37 mouse cellular contexts compared by ENCODE assay signal in genomic region chr11:58262336-58262735, GRCm38 (mm10). TPM values are rescaled to one million over a fixed set of nuclear protein-coding genes. Genes with fewer than 3 reads are reported as not detected.
"Had no signal": no experiment of that assay in that cellular context is flagged by ENCODE, and none has a peak within 500 bp of the region (broad histone marks: within the 10 kb centered on the region; RNA-seq: fewer than 3 reads in every experiment).

No protein-coding gene starts in this region.

- H3K36me3 ChIP-seq: limb, embryonic 10.5 days; limb, embryonic 12.5 days; limb, embryonic 13.5 days; limb, embryonic 15.5 days; liver, embryonic 12.5 days; liver, embryonic 13.5 days; liver, embryonic 15.5 days; lung, embryonic 15.5 days; midbrain, embryonic 10.5 days; midbrain, embryonic 12.5 days; midbrain, embryonic 13.5 days; midbrain, embryonic 15.5 days; neural tube, embryonic 12.5 days had no signal

- H3K27me3 ChIP-seq: limb, embryonic 12.5 days; limb, embryonic 13.5 days; limb, embryonic 15.5 days; liver, embryonic 12.5 days; liver, embryonic 13.5 days; liver, embryonic 15.5 days; lung, embryonic 15.5 days; midbrain, embryonic 12.5 days; midbrain, embryonic 13.5 days; midbrain, embryonic 15.5 days; neural tube, embryonic 12.5 days had no signal

- H3K9ac ChIP-seq: limb, embryonic 12.5 days; limb, embryonic 13.5 days; limb, embryonic 15.5 days; liver, embryonic 12.5 days; liver, embryonic 13.5 days; liver, embryonic 14.5 days; liver, embryonic 15.5 days; liver, postnatal 0 days; lung, embryonic 14.5 days; lung, embryonic 15.5 days; midbrain, embryonic 12.5 days; midbrain, embryonic 13.5 days; midbrain, embryonic 15.5 days; neural tube, embryonic 12.5 days had no signal

- DNase-seq: left cerebral cortex, postnatal 4 days; liver; liver, embryonic 13.5 days; liver, postnatal 0 days; lung, adult 18-20 months; lung, adult 2 months; lung, embryonic 14.5 days; lung, postnatal 10 days; lung, postnatal 14 days; lung, postnatal 36 days; lung, postnatal 4 days; midbrain, embryonic 14.5 days had no signal

- H3K4me3 ChIP-seq: limb, embryonic 10.5 days; limb, embryonic 12.5 days; limb, embryonic 13.5 days; limb, embryonic 15.5 days; liver, embryonic 12.5 days; liver, embryonic 13.5 days; liver, embryonic 15.5 days; lung, embryonic 15.5 days; megakaryocyte, embryonic 14.5 days; midbrain, embryonic 10.5 days; midbrain, embryonic 12.5 days; midbrain, embryonic 13.5 days; midbrain, embryonic 15.5 days; myocyte; neural tube, embryonic 12.5 days had no signal

- H3K27ac ChIP-seq: limb, embryonic 10.5 days; limb, embryonic 12.5 days; limb, embryonic 13.5 days; limb, embryonic 15.5 days; liver, embryonic 12.5 days; liver, embryonic 13.5 days; liver, embryonic 14.5 days; liver, embryonic 15.5 days; lung, embryonic 15.5 days; macrophage; midbrain, embryonic 10.5 days; midbrain, embryonic 12.5 days; midbrain, embryonic 13.5 days; midbrain, embryonic 15.5 days; neural tube, embryonic 12.5 days had no signal

- H3K4me1 ChIP-seq: limb, embryonic 10.5 days; limb, embryonic 12.5 days; limb, embryonic 13.5 days; limb, embryonic 15.5 days; liver, embryonic 12.5 days; liver, embryonic 13.5 days; liver, embryonic 15.5 days; lung, embryonic 15.5 days; megakaryocyte, embryonic 14.5 days; midbrain, embryonic 10.5 days; midbrain, embryonic 12.5 days; midbrain, embryonic 13.5 days; midbrain, embryonic 15.5 days; neural tube, embryonic 12.5 days had no signal

- ATAC-seq: liver, embryonic 12.5 days; liver, postnatal 0 days; lung, postnatal 0 days; midbrain, embryonic 13.5 days; midbrain, embryonic 15.5 days; midbrain, embryonic 16.5 days had no signal

- H3K4me2 ChIP-seq: limb, embryonic 12.5 days; limb, embryonic 13.5 days; limb, embryonic 15.5 days; liver, embryonic 11.5 days; liver, embryonic 12.5 days; liver, embryonic 13.5 days; liver, embryonic 15.5 days; lung, embryonic 14.5 days; lung, embryonic 15.5 days; midbrain, embryonic 11.5 days; midbrain, embryonic 12.5 days; midbrain, embryonic 13.5 days; midbrain, embryonic 15.5 days; neural tube, embryonic 12.5 days had no signal

- H3K9me3 ChIP-seq: limb, embryonic 10.5 days; limb, embryonic 12.5 days; limb, embryonic 13.5 days; limb, embryonic 15.5 days; liver, embryonic 12.5 days; liver, embryonic 13.5 days; liver, embryonic 15.5 days; lung, embryonic 15.5 days; megakaryocyte, embryonic 14.5 days; midbrain, embryonic 10.5 days; midbrain, embryonic 12.5 days; midbrain, embryonic 13.5 days; midbrain, embryonic 15.5 days; neural tube, embryonic 12.5 days had no signal

RNA-seq across cellular contexts. Expression of gene 4930438A08Rik, which starts 12.3 kb away (rescaled TPM):
- polyA plus RNA-seq: limb, embryonic 10.5 days; limb, embryonic 11.5 days; limb, embryonic 12.5 days; liver, adult 2 months; lung, embryonic 14.5 days; lung, embryonic 16.5 days; midbrain, embryonic 10.5 days; midbrain, embryonic 11.5 days; midbrain, embryonic 13.5 days; midbrain, embryonic 14.5 days; midbrain, embryonic 15.5 days; midbrain, embryonic 16.5 days; midbrain, postnatal 0 days; neural tube, embryonic 11.5 days had no signal
